Mouse (Mus musculus) kidney, embryonic 16.5 days (tissue): ENCODE data around the gene Camkmt. TPM values are rescaled to one million over a fixed set of nuclear protein-coding genes. Genes with fewer than 3 reads are reported as not detected.

ENCODE experiments used
- ATAC-seq: fragments of 200-750 bp; cut with Nextera tagmentation; 2 replicates; pipeline ENCODE4 v1.8.0; 2017; ENCODE audit warnings: moderate TSS enrichment; ENCODE audit not compliant: low FRiP score, low TSS enrichment
- H3K27ac ChIP-seq: fragments of 300-500 bp; sonication (generic); 2 replicates; pipeline ENCODE4 v1.5.1; 2014; ENCODE audit warnings: low read length
- H3K27me3 ChIP-seq: fragments of 300-500 bp; sonication (generic); 2 replicates; pipeline ENCODE4 v1.6.1; 2014; ENCODE audit warnings: low read length, control low read depth, mixed read lengths; ENCODE audit not compliant: insufficient read depth
- H3K36me3 ChIP-seq: fragments of 300-500 bp; sonication (generic); 2 replicates; pipeline ENCODE4 v1.6.1; 2014; ENCODE audit warnings: low read length, control low read depth, mixed read lengths; ENCODE audit not compliant: insufficient read depth
- H3K4me1 ChIP-seq: fragments of 300-500 bp; sonication (generic); 2 replicates; pipeline ENCODE4 v1.6.1; 2014; ENCODE audit warnings: low read length, control low read depth, mixed read lengths; ENCODE audit not compliant: insufficient read depth
- H3K4me2 ChIP-seq: fragments of 300-500 bp; sonication (generic); replicated peaks from 2 replicates; pipeline ENCODE4 v1.6.1; 2014; ENCODE audit warnings: low read depth, low read length
- H3K4me3 ChIP-seq: fragments of 300-500 bp; sonication (generic); 2 replicates; pipeline ENCODE4 v1.5.1; 2014; ENCODE audit warnings: mild to moderate bottlenecking, low read length
- H3K9ac ChIP-seq: fragments of 300-500 bp; sonication (generic); replicated peaks from 2 replicates; pipeline ENCODE4 v1.6.1; 2014; ENCODE audit warnings: low read length
- H3K9me3 ChIP-seq: fragments of 300-500 bp; sonication (generic); 2 replicates; pipeline ENCODE4 v1.6.1; 2016; ENCODE audit warnings: low read length, control low read depth
- WGBS: fragments of 180-500 bp; shearing (Covaris S2); extraction: QIAGEN DNeasy Blood & Tissue Kit; methylation state at CpG from one replicate; pipeline ENCODE4 v1.1.7; 2014; 5-methylcytosine and 5-hydroxymethylcytosine counted together
- polyA plus RNA-seq: library from polyadenylated mRNA; unstranded; fragments of >200 nt; fragmentation: Nextera tagmentation; extraction: Ambion mirVana; gene quantifications from 2 replicates; pipeline ENCODE4 v1.2.1, GENCODE M21; 2015

The Camkmt gene
- polyA plus RNA-seq, 1 experiment from 2014 or later, result 15.2 TPM

GRCm38 (mm10) chr17:85158202-85158601 is 67.8 kb downstream of the Camkmt start:
- ATAC-seq, result no peak
- H3K4me1 ChIP-seq, result peaks cover 7% of the 10 kb centered on the region; the same call in 1 of the 2 replicates
- no peak overlapping the region for H3K27ac ChIP-seq
- no peaks in the 10 kb centered on the region for H3K9me3 ChIP-seq
- no peaks in the 10 kb centered on the region for H3K27me3 ChIP-seq
- WGBS, result 77% methylated on average over 4 of the region's 4 CpGs
- no peak overlapping the region for H3K4me2 ChIP-seq
- no peak overlapping the region for H3K9ac ChIP-seq
- H3K36me3 ChIP-seq, result no peaks in the 10 kb centered on the region
- no peak overlapping the region for H3K4me3 ChIP-seq

GRCm38 (mm10) chr17:85159526-85159925 is 69.2 kb downstream of the Camkmt start:
- no peaks in the 10 kb centered on the region for H3K9me3 ChIP-seq
- no peak overlapping the region for H3K9ac ChIP-seq
- ATAC-seq, result no peak
- 78% methylated on average over 8 of the region's 8 CpGs for WGBS
- H3K4me3 ChIP-seq, result no peak overlapping the region
- peaks cover 7% of the 10 kb centered on the region; the same call in 1 of the 2 replicates for H3K4me1 ChIP-seq
- no peak overlapping the region for H3K27ac ChIP-seq
- H3K27me3 ChIP-seq, result no peaks in the 10 kb centered on the region
- H3K36me3 ChIP-seq, result no peaks in the 10 kb centered on the region
- no peak overlapping the region for H3K4me2 ChIP-seq

GRCm38 (mm10) chr17:85160786-85161185 is 70.4 kb downstream of the Camkmt start:
- no peak for ATAC-seq
- WGBS, result 86% methylated on average over 8 of the region's 8 CpGs
- no peaks in the 10 kb centered on the region for H3K36me3 ChIP-seq
- no peak overlapping the region for H3K4me2 ChIP-seq
- H3K9ac ChIP-seq, result no peak overlapping the region
- H3K4me3 ChIP-seq, result no peak overlapping the region
- H3K4me1 ChIP-seq, result peaks cover 7% of the 10 kb centered on the region; the same call in 1 of the 2 replicates
- H3K27ac ChIP-seq, result no peak overlapping the region
- no peaks in the 10 kb centered on the region for H3K9me3 ChIP-seq
- no peaks in the 10 kb centered on the region for H3K27me3 ChIP-seq

- H3K9me3 ChIP-seq, result no peaks in the 10 kb centered on the region
- no peak overlapping the region for H3K4me3 ChIP-seq
- no peak overlapping the region for H3K4me2 ChIP-seq
- H3K27me3 ChIP-seq, result no peaks in the 10 kb centered on the region
- ATAC-seq, result no peak
- H3K4me1 ChIP-seq, result no peaks in the 10 kb centered on the region
- H3K36me3 ChIP-seq, result no peaks in the 10 kb centered on the region
- no peak overlapping the region for H3K9ac ChIP-seq
- no peak overlapping the region for H3K27ac ChIP-seq
- 73% methylated on average over 7 of the region's 7 CpGs for WGBS
Measured at GRCm38 (mm10) chr17:85162569-85163271, 72.4 kb downstream of the Camkmt start.

- 84% methylated on average over 4 of the region's 4 CpGs for WGBS
- Histone ChIP-seq H3K4me2 (no peak overlapping the region), H3K27ac (no peak overlapping the region), H3K4me1 (no peaks in the 10 kb centered on the region), H3K27me3 (no peaks in the 10 kb centered on the region), H3K9me3 (no peaks in the 10 kb centered on the region), H3K9ac (no peak overlapping the region), H3K36me3 (no peaks in the 10 kb centered on the region), H3K4me3 (no peak overlapping the region)
- no peak for ATAC-seq
Measured at GRCm38 (mm10) chr17:85163272-85163610, 72.9 kb downstream of the Camkmt start.

- H3K9me3 ChIP-seq, result no peaks in the 10 kb centered on the region
- WGBS, result 88% methylated on average over 2 of the region's 2 CpGs
- H3K4me1 ChIP-seq, result no peaks in the 10 kb centered on the region
- H3K9ac ChIP-seq, result no peak overlapping the region
- H3K27ac ChIP-seq, result no peak overlapping the region
- no peaks in the 10 kb centered on the region for H3K36me3 ChIP-seq
- no peaks in the 10 kb centered on the region for H3K27me3 ChIP-seq
- no peak overlapping the region for H3K4me2 ChIP-seq
- H3K4me3 ChIP-seq, result no peak overlapping the region
- no peak for ATAC-seq
Measured at GRCm38 (mm10) chr17:85168761-85169160, 78.4 kb downstream of the Camkmt start.

- H3K9me3 ChIP-seq, result no peaks in the 10 kb centered on the region
- ATAC-seq, result no peak
- no peaks in the 10 kb centered on the region for H3K36me3 ChIP-seq
- H3K9ac ChIP-seq, result no peak overlapping the region
- no peaks in the 10 kb centered on the region for H3K27me3 ChIP-seq
- H3K4me1 ChIP-seq, result no peaks in the 10 kb centered on the region
- no peak overlapping the region for H3K27ac ChIP-seq
- H3K4me3 ChIP-seq, result no peak overlapping the region
- no peak overlapping the region for H3K4me2 ChIP-seq
- 75% methylated on average over 10 of the region's 10 CpGs for WGBS
Measured at GRCm38 (mm10) chr17:85170541-85171255, 80.3 kb downstream of the Camkmt start.

GRCm38 (mm10) chr17:85171951-85172350 is 81.6 kb downstream of the Camkmt start:
- H3K27me3 ChIP-seq, result no peaks in the 10 kb centered on the region
- no peaks in the 10 kb centered on the region for H3K9me3 ChIP-seq
- no peak overlapping the region for H3K4me2 ChIP-seq
- H3K27ac ChIP-seq, result no peak overlapping the region
- no peaks in the 10 kb centered on the region for H3K4me1 ChIP-seq
- no peak for ATAC-seq
- no peaks in the 10 kb centered on the region for H3K36me3 ChIP-seq
- H3K9ac ChIP-seq, result no peak overlapping the region
- H3K4me3 ChIP-seq, result no peak overlapping the region
- 37% methylated on average over 4 of the region's 4 CpGs for WGBS

GRCm38 (mm10) chr17:85177231-85177630 is 86.9 kb downstream of the Camkmt start:
- no peaks in the 10 kb centered on the region for H3K36me3 ChIP-seq
- H3K4me3 ChIP-seq, result no peak overlapping the region
- ATAC-seq, result no peak
- H3K9me3 ChIP-seq, result no peaks in the 10 kb centered on the region
- no peaks in the 10 kb centered on the region for H3K4me1 ChIP-seq
- no peak overlapping the region for H3K27ac ChIP-seq
- no peak overlapping the region for H3K4me2 ChIP-seq
- 19% methylated on average over 13 of the region's 13 CpGs for WGBS
- H3K27me3 ChIP-seq, result no peaks in the 10 kb centered on the region
- no peak overlapping the region for H3K9ac ChIP-seq

- Histone ChIP-seq H3K27ac (no peak overlapping the region), H3K9ac (no peak overlapping the region), H3K27me3 (no peaks in the 10 kb centered on the region), H3K4me3 (no peak overlapping the region), H3K4me2 (no peak overlapping the region; the same call in 1 of the 2 replicates), H3K36me3 (no peaks in the 10 kb centered on the region), H3K9me3 (no peaks in the 10 kb centered on the region), H3K4me1 (no peaks in the 10 kb centered on the region)
- no peak for ATAC-seq
- 36% methylated on average over 14 of the region's 14 CpGs for WGBS
Measured at GRCm38 (mm10) chr17:85180471-85181060, 90.2 kb downstream of the Camkmt start.
